Mouse (Mus musculus) cerebellum, adult 2 months (tissue): ENCODE measurements around the gene Smim27. TPM values are rescaled to one million over a fixed set of nuclear protein-coding genes. Genes with fewer than 3 reads are reported as not detected.

Experiments used
- DNase-seq, 2 experiments: peaks; one replicate each; pipeline ENCODE4 v3.0.0; 2021
- H3K27ac ChIP-seq: fragments of 200-500 bp; 2 replicates; pipeline ENCODE4 v1.5.1; 2012; ENCODE audit warnings: low read length, control low read depth, inconsistent platforms; ENCODE audit not compliant: insufficient read depth
- H3K27me3 ChIP-seq: fragments of 200-500 bp; 2 replicates; pipeline ENCODE4 v1.6.1; 2012; ENCODE audit warnings: inconsistent platforms, mild to moderate bottlenecking, low read length, moderate library complexity; ENCODE audit not compliant: control insufficient read depth, insufficient read depth
- H3K4me1 ChIP-seq: fragments of 200-500 bp; 2 replicates; pipeline ENCODE4 v1.6.1; 2011; ENCODE audit warnings: low read length; ENCODE audit not compliant: control insufficient read depth, insufficient read depth
- H3K4me3 ChIP-seq: fragments of 200-500 bp; replicated peaks from 2 replicates; pipeline ENCODE3; 2011; ENCODE audit warnings: mild to moderate bottlenecking, low read depth, low read length, control low read depth; ENCODE audit not compliant: insufficient read depth
- CTCF ChIP-seq: fragments of 200-500 bp; IDR thresholded peaks from 2 replicates; pipeline ENCODE4 v1.5.1; 2011; ENCODE audit warnings: low read depth, mild to moderate bottlenecking, control low read depth, low read length, moderate library complexity, borderline replicate concordance; ENCODE audit not compliant: insufficient read depth
- POLR2A ChIP-seq: fragments of 200-500 bp; IDR thresholded peaks from 2 replicates; pipeline ENCODE4 v1.6.1; 2011; ENCODE audit warnings: low read length, control low read depth, borderline replicate concordance; ENCODE audit not compliant: insufficient read depth
- WGBS: fragments of 180-500 bp; shearing (Covaris S2); methylation state at CpG from one replicate; pipeline ENCODE4 v1.1.7; 2018; 5-methylcytosine and 5-hydroxymethylcytosine counted together
- polyA plus RNA-seq: library from polyadenylated mRNA; depleted of rRNA; stranded (reverse); fragments of >200 nt; gene quantifications from 2 replicates; pipeline ENCODE4 v1.2.3, GENCODE M21; 2012; rRNA removed

Gene Smim27
- polyA plus RNA-seq, 1 experiment = 4.6 TPM

DNA sequence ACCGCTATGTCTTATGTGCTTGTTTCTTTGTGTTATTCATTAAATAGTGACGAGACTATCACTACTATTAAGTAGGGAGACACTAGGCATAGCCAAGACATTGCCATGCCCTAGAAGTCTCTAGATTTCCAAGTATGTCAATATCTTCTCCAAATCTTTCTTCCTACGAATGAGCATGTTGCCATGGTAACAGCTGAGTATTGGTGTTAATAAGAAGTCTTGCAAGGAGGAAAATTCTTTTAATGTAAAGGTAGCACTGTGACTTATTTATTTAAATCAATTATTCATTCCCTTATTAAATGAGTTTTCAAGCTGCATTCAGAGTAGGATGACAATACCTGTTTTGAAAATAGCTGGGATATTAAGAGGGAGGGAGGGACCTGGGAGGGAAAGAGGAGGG is 48.0 kb downstream of the Smim27 start:
- H3K4me1 ChIP-seq = no peaks in the 10 kb centered on the region
- no peak overlapping the region for H3K27ac ChIP-seq
- DNase-seq = no peak
- no peaks in the 10 kb centered on the region for H3K27me3 ChIP-seq
- TF ChIP-seq CTCF (no peak), POLR2A (no peak)
- WGBS = 73% methylated on average over 3 of the region's 3 CpGs
- no peak overlapping the region for H3K4me3 ChIP-seq

Other genes starting within 250 kb of the Smim27 start
- 29.4 and 32.1 TPM in 2 replicates for gene Aco1, start 126.5 kb upstream of the Smim27 start, polyA plus RNA-seq
- gene Ddx58, start 29.8 kb upstream of the Smim27 start, polyA plus RNA-seq = 3.7 and 4.1 TPM in 2 replicates
- 11.3 and 12.3 TPM in 2 replicates for gene Topors, start 271 bp downstream of the Smim27 start, polyA plus RNA-seq
- 202 and 210 TPM in 2 replicates for gene Ndufb6, start 9.8 kb downstream of the Smim27 start, polyA plus RNA-seq
- gene Tmem215, start 202.6 kb downstream of the Smim27 start, polyA plus RNA-seq = 0.71 and 1.1 TPM in 2 replicates